Mouse (Mus musculus) ovary, postnatal 10 days (tissue): ENCODE results near the gene Ifna2.

ENCODE experiments used
- DNase-seq: peaks from one replicate; pipeline ENCODE4 v3.0.0; 2022; ENCODE audit warnings: low spot score

The Ifna2 gene

GRCm38 (mm10) chr4:88683812-88684211 lies at the start of gene Ifna2:
Gene Ifna2, minus strand, starts transcription at chr4:88683912.
- no peak for DNase-seq

DNA sequence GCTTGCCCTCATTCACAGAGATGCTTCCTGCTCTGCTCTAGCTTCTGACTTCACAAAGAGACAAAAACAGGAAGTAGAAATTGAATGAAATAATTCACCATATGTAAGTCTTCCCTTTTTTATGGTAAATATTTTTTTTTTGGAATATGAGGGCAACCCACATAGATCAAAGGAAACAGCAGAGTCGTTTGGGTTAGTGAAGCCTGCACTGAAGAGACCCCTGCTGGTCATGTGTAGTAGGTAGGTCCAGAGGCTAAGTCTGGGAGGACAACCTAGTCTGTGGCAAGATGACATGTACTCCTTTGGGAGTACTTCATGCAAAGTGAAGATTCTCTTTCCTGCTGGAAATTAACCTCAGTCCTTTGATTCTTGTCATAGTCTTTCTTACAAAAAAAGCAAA lies 43.6 kb upstream of the Ifna2 start:
- DNase-seq = no peak

DNA sequence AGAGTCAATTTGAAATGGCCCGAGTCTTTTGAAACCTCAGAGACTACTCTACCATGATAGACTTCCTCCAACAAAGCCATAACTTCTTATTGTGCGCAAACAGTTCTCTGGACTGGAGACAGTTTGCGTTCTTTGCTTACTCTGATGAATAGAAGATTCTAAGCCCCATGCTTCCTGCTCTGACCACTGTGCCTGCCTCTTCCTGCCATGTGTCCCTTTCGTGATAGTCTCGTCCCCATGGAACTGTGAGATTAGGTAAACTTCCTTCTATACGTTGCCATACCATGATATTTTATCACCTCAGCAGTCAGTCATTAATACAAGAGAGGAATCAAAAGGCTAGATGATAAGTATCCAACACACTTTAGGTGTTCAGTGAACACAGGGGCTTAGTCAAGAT lies 43.0 kb upstream of the Ifna2 start:
- no peak for DNase-seq

DNA sequence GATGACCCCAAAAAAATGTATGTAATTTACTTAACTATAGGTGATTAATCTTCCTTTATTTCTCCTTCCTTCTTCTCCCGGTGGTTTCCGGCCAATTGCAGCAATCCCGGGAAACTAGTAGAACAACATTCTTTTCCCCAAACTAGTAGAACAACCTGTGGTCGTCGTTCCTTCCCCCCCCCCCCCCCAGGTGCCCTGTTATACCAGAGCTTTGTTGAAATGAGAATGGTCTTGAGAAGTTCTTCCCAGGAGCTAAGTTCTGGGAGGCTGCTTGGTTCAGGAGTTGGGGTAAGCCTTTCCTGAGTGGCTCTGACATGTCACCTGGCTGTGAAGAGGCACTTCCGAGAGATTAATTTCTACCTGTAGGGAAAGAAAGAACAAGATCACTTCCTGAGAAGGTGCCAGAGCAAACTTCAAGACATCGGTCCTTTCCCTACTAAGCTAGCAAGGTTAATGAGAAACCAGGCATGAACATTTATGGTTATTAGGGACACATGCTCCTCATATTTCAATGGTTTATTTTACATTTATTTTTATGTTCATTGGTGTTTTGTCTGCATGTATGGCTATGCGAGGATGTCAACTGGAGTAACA lies 39.9 kb upstream of the Ifna2 start:
- DNase-seq = no peak

- DNase-seq = peak; percentile 88
These were observed 38.3 kb upstream of the Ifna2 start, which contains the start of the genes Gm26566 and Klhl9 for GRCm38 (mm10) chr4:88721791-88722721. Gene Gm26566, plus strand, starts transcription at chr4:88721805. Gene Klhl9, minus strand, starts transcription at chr4:88722465.

GRCm38 (mm10) chr4:88718715-88719114 lies 35.0 kb upstream of the Ifna2 start:
- no peak for DNase-seq

DNA sequence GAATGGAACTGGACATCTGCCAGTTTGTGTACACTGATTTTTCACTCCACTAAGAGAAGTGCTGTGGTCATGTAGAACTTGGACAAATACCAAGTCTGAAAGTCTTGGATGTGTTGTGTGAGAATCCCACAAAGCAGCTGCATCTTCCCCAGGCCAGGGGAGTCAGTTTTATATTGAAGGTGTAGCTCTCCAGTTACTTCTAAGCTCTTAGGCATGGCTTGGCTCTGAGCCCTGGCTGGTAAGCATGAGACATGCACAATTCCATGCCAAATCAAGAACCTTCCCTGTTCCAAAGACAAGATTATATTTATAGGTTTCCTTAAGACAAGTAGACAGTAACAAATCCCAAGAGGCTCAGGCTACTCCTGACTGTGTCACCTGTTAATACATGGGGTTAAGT lies 31.3 kb upstream of the Ifna2 start:
- no peak for DNase-seq

GRCm38 (mm10) chr4:88714281-88714680 lies 30.6 kb upstream of the Ifna2 start:
- DNase-seq = no peak

GRCm38 (mm10) chr4:88707128-88707826 lies 23.6 kb upstream of the Ifna2 start:
- DNase-seq = no peak

GRCm38 (mm10) chr4:88705924-88706323 lies 22.2 kb upstream of the Ifna2 start:
- DNase-seq = no peak

DNA sequence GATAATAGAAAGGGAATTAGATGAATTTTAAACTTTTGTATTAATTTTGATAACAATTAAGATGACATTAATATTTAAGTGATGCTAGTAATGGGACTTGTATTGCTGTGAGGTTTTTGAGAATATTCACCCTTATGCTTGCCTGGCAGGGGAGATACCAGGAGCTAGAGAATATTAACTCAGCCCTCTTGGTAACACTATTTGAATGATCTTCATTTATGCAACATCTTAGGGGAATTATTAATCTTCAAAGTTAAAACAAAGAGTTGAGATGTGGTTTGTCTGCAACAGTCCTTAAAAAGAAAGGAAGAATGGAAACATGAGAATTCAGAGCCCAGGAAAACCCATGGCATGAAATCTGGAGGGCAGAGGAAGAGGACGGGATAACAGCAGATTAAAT lies 15.6 kb upstream of the Ifna2 start:
- DNase-seq = no peak

DNA sequence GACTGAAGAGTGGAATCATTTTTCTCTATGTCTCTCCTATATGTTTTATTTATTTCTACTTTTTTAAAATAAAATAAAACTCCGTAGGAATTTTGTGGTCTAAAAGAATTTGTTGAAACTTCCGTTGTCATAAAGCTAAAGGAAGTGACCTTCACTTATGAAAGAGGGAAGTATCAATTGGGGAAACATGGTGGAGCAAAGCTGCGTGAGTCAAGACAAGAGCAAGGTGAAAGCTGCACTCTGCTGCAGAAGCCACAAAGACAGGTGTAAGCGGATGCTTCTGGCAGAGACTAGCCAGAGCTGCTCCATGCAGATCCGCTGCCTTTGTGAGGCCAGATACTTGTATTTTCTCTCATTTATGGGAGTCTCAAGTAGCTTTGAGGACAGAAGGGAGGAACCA lies 15.1 kb upstream of the Ifna2 start:
- DNase-seq = no peak

DNA sequence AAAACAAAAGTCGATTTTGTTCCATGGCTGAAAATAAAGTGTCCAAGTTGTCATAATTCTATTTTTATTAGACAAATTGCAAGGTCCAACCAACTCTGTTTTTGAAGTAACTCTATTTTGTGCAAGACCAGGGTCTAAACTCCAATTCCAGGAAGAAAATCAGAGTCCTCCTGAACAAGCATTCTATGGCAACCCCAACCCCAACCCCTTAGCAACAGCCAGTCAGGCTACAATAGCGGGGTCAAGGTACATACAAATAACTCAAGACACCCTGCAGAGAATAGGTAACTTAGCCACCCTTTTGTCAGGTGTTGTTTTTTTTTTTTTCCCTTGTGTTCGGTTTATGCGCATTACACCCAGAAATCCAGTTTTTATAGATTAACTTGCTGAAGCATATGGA lies 14.0 kb upstream of the Ifna2 start:
- DNase-seq = no peak

GRCm38 (mm10) chr4:88697108-88697507 lies 13.4 kb upstream of the Ifna2 start:
- DNase-seq = no peak

- peak; percentile 66 for DNase-seq
These were observed 12.6 kb upstream of the Ifna2 start for GRCm38 (mm10) chr4:88696237-88696884.

- no peak for DNase-seq
These were observed 9.7 kb upstream of the Ifna2 start for GRCm38 (mm10) chr4:88693392-88693791.

DNA sequence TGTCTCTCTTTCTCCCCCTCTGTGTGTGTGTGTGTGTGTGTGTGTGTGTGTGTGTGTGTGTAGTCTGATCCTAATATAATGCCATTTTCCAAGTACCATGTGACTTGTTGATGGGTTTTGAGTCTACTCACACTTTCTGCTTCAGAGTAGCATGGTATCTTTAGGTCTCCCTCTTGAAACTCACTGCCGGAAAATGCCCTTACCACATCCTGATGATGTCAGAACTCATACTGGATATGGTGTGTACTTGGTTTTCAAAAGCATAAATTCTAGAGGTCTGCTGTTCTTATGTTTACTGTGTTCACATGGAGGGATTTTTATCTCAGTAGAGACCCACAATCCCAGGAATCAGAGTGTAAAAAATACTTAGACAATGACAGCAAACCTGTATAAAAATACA lies 8.8 kb upstream of the Ifna2 start:
- DNase-seq = no peak

DNA sequence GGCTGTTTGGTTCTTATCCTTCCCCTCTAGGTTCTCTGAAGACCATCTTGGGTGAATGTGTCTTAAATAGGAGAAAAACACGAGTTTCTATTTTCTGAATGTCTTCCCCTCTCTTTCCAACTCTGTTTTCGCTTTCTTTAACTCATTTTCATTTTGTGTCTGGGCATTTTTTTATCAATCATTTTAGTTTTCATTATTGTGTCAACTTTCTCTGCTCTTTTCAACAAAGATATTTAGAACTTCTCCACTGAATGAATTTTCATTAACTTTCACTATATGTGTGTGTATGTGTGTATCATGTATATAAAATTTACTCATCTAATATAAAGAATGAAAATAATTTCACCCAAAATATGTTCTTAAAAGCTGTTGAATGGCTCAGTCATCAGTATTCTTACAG lies 7.5 kb upstream of the Ifna2 start, which contains the start of gene Ifnab:
TSS of gene Ifnab (minus strand) at position 101 of the 400 bp plus-strand sequence.
- DNase-seq = no peak

DNA sequence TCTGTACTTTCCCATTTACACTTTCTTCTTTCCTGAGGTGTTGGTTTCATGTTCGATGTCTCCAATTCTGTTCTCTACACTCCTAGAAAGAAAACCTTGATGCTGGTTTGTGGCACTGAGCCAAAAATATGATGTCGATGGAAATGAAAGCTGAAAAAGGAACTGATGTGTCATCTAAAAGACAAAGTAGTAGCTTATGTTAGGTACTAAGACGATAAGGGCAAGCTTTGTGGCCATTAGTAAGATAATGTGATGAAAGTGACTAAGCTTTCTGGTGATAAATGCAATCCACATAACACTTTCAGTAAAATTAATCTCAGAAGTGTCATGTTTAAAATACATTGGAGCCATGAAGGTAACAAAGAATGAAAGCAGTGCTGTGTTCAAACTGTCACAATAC lies 2.4 kb downstream of the Ifna2 start:
- DNase-seq = no peak

DNA sequence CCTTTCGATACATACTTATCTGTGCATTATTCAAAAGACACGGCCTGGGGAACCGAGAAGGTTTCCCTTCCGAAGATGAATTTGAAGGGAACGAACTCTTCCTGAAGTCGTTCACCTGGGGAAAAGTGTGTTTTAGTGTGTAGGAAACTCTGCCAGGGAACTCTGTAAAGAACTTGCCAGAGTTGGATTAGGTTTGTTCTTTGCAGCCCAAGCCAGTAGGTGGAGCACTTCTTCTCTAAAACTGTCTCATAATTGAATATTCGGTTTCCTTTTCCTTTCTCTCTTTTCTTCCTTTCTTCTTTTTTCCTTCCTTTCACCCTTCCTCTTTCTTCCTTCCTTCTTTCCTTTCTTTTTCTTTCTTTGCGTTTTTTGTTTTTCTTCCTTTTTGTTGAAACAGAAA lies 3.4 kb downstream of the Ifna2 start:
- no peak for DNase-seq

GRCm38 (mm10) chr4:88676824-88677223 lies 6.9 kb downstream of the Ifna2 start, which contains the start of gene Ifna16:
Gene Ifna16, minus strand, starts transcription at chr4:88676924.
- no peak for DNase-seq

GRCm38 (mm10) chr4:88655461-88655860 lies 28.3 kb downstream of the Ifna2 start:
- DNase-seq = no peak
